Mouse (Mus musculus) liver, embryonic 11.5 days (tissue): ENCODE results near the gene Hif3a. TPM values are rescaled to one million over a fixed set of nuclear protein-coding genes. Genes with fewer than 3 reads are reported as not detected.

Experiments
- ATAC-seq: fragments of 200-750 bp; cut with Nextera tagmentation; replicated peaks from 2 replicates; pipeline ENCODE4 v1.8.0; 2017; ENCODE audit warnings: moderate number of reproducible peaks, mild to moderate bottlenecking, moderate TSS enrichment, moderate library complexity; ENCODE audit not compliant: low FRiP score
- DNase-seq: peaks from one replicate; pipeline ENCODE4 v3.0.0-alpha.2; 2017; ENCODE audit warnings: low spot score
- H3K27ac ChIP-seq: fragments of 300-500 bp; sonication (generic); 2 replicates; pipeline ENCODE4 v1.5.1; 2014; ENCODE audit warnings: mild to moderate bottlenecking, low read depth, low read length, control low read depth
- H3K27me3 ChIP-seq: fragments of 300-500 bp; sonication (generic); replicated peaks from 2 replicates; pipeline ENCODE4 v1.6.1; 2014; ENCODE audit warnings: low read length, mixed read lengths; ENCODE audit not compliant: control insufficient read depth, insufficient read depth
- H3K36me3 ChIP-seq: fragments of 300-500 bp; sonication (generic); 2 replicates; pipeline ENCODE4 v1.6.1; 2014; ENCODE audit warnings: mild to moderate bottlenecking, low read length, moderate library complexity, mixed read lengths; ENCODE audit not compliant: control insufficient read depth, insufficient read depth
- H3K4me1 ChIP-seq: fragments of 300-500 bp; sonication (generic); replicated peaks from 2 replicates; pipeline ENCODE4 v1.6.1; 2014; ENCODE audit warnings: low read length, mixed read lengths; ENCODE audit not compliant: control insufficient read depth, insufficient read depth
- H3K4me2 ChIP-seq: fragments of 300-500 bp; sonication (generic); 2 replicates; pipeline ENCODE4 v1.6.1; 2014; ENCODE audit warnings: mild to moderate bottlenecking, control low read depth, moderate library complexity
- H3K4me3 ChIP-seq: fragments of 300-500 bp; sonication (generic); 2 replicates; pipeline ENCODE4 v1.5.1; 2014; ENCODE audit warnings: low read depth, low read length, control low read depth
- H3K9ac ChIP-seq: fragments of 300-500 bp; sonication (generic); 2 replicates; pipeline ENCODE4 v1.6.1; 2014; ENCODE audit warnings: low read depth, low read length, control low read depth
- H3K9me3 ChIP-seq: fragments of 300-500 bp; sonication (generic); 2 replicates; pipeline ENCODE4 v1.6.1; 2016; ENCODE audit warnings: low read length, inconsistent platforms, mixed read lengths; ENCODE audit not compliant: control insufficient read depth
- WGBS: fragments of 180-500 bp; shearing (Covaris S2); extraction: QIAGEN DNeasy Blood & Tissue Kit; methylation state at CpG from one replicate; pipeline ENCODE4 v1.1.7; 2014; 5-methylcytosine and 5-hydroxymethylcytosine counted together
- polyA plus RNA-seq: library from polyadenylated mRNA; unstranded; fragments of >200 nt; fragmentation: Nextera tagmentation; extraction: Ambion mirVana; gene quantifications from 2 replicates; pipeline ENCODE4 v1.2.1, GENCODE M21; 2014

Gene Hif3a
- polyA plus RNA-seq, 1 experiment from 2014 or later: 28.3 TPM

DNA sequence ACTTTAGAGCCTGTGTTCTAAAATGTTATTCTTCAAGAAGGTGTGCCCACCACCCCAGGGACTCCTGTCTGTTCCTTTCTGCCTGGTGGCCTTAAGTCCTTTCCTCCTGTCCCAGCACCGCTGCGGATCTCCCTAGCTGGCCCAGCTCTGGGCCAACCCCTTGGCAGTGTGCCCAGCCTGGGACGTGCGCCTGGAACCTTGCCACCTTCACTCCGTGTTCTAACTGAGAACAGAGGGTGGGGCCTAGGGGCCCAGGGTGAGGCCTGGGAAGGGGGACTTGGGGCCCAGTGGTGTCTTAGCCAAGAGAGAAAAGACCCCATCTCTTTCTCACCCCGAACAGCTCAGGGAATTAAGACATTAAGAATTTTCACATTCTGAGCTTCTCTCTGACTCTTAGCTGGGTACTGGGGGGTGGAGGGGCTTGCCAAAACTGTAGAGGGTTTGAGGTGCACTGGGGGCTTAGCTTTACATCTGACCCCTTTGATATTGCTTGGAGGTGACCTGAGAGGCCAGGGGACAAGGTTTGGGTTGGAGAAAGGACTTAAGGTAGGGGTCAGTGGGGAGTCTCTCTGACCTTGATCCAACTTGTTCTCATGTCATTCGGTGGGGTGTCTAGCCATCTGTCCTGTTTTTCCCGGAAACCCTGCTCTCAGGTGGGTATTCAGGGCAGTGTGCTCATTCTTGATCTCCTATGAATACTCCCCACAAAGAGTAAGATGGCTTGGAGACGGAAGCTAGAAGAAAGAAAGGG is 2.0 kb downstream of the Hif3a start:
- 50% methylated on average over 9 of the region's 9 CpGs for WGBS
- no peaks in the 10 kb centered on the region for H3K36me3 ChIP-seq
- peak; percentile 58 for DNase-seq
- ATAC-seq: no peak
- H3K27me3 ChIP-seq: peaks cover 12% of the 10 kb centered on the region
- no peak overlapping the region; the same call in 1 of the 2 replicates for H3K4me3 ChIP-seq
- no peaks in the 10 kb centered on the region for H3K9me3 ChIP-seq
- H3K4me1 ChIP-seq: peaks cover 46% of the 10 kb centered on the region
- H3K27ac ChIP-seq: peak overlapping the region; percentile 98; the same call in 1 of the 2 replicates
- H3K4me2 ChIP-seq: peak overlapping the region; percentile 76
- peak overlapping the region; percentile 50 for H3K9ac ChIP-seq

DNA sequence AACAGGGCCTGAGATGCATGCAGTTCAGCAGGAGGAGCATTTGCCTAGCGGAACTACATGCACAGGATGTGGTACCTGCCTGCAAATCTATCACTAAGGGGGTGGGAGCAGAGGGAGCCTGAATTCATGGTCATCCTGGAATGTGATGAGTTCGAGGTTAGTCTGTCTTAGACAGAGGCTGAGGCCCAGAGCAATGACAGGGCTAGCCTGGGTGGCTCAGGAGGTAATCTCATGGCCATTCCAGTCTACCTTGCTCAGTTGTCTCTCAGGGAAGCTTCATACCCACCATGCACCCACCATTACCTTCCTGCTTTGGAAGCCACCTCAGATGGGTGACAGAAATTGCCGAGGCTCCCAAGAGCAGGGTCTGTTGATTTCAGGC is 2.8 kb downstream of the Hif3a start:
- Histone ChIP-seq H3K9me3 (no peaks in the 10 kb centered on the region), H3K4me3 (no peak overlapping the region), H3K4me2 (peak overlapping the region; percentile 14; the same call in 1 of the 2 replicates), H3K9ac (no peak overlapping the region), H3K27ac (peak overlapping the region; percentile 98), H3K27me3 (peaks cover 12% of the 10 kb centered on the region), H3K36me3 (peaks cover 4% of the 10 kb centered on the region; the same call in 1 of the 2 replicates), H3K4me1 (peaks cover 46% of the 10 kb centered on the region)
- ATAC-seq (no peak), DNase-seq (peak; percentile 31)
- WGBS: 73% methylated on average over 3 of the region's 3 CpGs

DNA sequence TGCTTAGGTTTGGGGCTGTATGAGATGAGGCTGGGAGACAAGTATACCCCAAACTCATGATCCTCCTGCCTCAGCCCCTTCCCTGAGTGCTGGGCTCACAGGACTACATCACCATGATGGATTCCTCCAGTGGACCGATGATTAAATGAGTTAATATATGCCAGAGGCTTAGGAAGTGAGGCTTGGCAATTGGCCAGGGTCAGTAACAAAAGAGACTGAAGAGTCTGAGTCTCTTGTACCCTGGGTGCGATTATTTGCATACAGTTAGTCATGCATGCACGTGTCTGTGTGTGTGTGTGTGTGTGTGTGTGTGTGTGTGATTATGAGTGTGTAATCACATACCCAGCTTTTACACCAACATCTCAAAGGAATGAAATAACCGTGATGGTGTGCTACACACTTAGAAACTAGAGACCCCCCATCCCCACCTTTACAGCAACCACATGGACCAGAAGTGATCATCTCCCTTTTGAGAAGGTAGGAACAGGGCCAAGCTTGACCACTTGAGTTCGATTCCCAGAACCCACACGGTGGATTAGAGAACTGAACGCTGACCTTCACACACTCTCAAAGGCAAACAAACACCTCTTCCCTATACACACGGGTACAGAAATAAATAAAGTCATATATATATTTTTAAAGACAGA is 3.3 kb downstream of the Hif3a start:
- DNase-seq (peak; percentile 28), ATAC-seq (no peak)
- Histone ChIP-seq H3K27ac (peak overlapping the region; percentile 98), H3K4me3 (peak overlapping the region; percentile 5; the same call in 1 of the 2 replicates), H3K4me2 (peak overlapping the region; percentile 65), H3K4me1 (peaks cover 46% of the 10 kb centered on the region), H3K9me3 (no peaks in the 10 kb centered on the region), H3K9ac (peak overlapping the region; percentile 70), H3K27me3 (peaks cover 12% of the 10 kb centered on the region), H3K36me3 (peaks cover 10% of the 10 kb centered on the region)
- 55% methylated on average over 8 of the region's 8 CpGs for WGBS

DNA sequence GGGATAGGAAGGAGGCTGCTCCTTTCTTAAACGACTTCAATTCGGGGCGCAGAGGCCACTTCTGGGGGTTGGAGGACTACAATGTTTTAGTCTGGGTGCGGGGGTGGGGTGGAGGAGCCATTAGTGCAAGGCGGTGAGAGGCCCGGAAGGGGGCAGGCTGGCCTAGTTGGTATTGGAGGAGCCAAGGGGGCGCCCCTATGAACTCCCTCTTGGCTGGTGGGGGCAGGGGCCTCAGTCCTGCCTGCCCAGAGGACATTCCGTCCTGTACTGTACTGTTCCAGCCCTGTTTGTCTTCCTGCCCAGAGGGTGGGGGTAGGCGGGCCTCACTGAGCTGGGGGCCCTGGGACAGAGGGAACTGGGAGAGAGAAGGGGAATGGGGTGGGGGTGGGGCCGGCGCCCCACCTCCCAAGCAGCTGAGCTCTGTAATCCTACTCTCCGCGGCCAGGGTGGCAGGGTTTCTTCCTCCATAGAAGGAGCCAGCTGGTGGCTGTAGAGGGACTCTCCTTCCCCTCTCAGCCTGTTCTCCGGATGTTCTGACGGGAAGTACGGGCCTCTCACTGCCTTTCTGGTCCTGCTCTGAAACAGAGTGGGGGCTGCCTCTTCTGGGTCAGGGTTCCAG is 4.0 kb downstream of the Hif3a start:
- H3K4me2 ChIP-seq: peak overlapping the region; percentile 65
- H3K36me3 ChIP-seq: peaks cover 16% of the 10 kb centered on the region
- H3K9ac ChIP-seq: peak overlapping the region; percentile 70
- peak; percentile 71 for ATAC-seq
- H3K4me3 ChIP-seq: peak overlapping the region; percentile 5
- WGBS: 2% methylated on average over 16 of the region's 16 CpGs
- H3K4me1 ChIP-seq: peaks cover 46% of the 10 kb centered on the region
- H3K27me3 ChIP-seq: peaks cover 9% of the 10 kb centered on the region
- DNase-seq: peak; percentile 83
- peak overlapping the region; percentile 98 for H3K27ac ChIP-seq
- H3K9me3 ChIP-seq: no peaks in the 10 kb centered on the region

DNA sequence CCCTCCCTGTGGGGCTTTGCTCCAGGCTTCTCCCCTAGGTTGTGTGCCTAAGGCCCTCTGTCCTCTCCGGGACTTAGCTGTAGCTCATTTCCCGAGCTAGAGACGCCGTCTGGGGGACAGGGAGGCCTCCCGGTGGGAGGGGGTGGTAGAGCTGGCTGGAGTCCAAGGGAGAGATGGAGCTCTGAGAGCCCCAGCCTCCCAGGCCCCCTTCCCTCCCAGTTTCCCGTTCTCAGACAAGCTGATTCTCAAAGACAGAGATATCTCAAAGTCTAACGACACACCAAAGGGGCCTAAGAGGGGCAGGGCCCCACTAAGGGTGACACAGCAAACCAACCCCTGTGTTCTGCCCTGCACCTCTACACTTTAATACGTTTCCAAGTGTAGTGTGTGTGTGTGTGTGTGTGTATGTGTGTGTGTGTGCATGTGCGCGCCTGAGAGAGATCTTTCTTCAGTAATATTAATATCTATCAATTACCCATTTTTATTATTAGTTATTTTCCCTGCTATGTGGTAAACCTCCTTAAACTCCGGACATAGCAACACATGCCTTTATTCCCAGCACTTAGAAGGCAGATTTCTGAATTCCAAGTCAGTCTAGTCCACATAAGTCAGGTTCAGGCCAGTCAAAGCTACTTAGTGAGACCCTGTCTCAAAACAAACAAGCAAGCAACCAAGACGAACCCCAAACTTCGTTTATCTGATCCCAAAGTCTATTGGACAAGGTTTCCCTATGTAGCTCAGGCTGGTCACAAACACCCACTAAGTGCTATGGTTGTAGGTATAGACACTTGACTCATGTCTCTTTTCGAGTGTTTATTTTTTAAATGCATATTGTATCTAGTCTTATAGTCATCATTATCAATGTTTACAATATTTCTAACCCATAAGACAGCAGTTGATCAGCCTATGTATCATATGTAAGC is 5.4 kb downstream of the Hif3a start:
- 16% methylated on average over 14 of the region's 14 CpGs for WGBS
- Histone ChIP-seq H3K36me3 (peaks cover 16% of the 10 kb centered on the region), H3K9ac (peak overlapping the region; percentile 80), H3K27me3 (no peaks in the 10 kb centered on the region), H3K27ac (peak overlapping the region; percentile 98), H3K4me2 (peak overlapping the region; percentile 84), H3K9me3 (no peaks in the 10 kb centered on the region), H3K4me1 (peaks cover 41% of the 10 kb centered on the region), H3K4me3 (peak overlapping the region; percentile 63)
- ATAC-seq: peak; percentile 74
- peak; percentile 79 for DNase-seq

DNA sequence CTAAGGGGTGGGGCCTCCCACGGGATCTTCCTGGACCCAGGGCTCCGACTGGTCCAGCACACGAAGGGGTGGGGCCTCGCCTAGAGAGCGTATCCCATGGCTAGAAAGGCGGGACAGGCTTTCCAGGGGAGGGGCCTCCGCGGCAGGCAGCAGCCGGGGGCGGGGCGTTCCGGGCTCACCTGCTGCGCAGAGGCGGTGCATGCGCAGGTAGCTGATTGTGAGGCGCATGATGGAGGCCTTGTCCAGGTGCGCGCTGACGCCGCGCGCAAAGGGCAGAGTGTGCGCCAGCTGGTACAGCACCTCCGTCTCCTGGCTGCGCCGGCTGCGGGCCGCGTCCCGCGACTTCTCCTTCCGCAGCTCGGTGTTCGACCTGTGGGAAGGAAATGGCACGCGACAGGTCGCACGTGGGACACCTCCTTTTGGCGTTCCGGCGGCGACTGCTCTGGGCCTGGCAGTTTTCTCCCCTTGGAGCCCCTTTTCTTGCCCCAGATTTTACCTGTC is 6.1 kb downstream of the Hif3a start:
- Histone ChIP-seq H3K4me2 (peak overlapping the region; percentile 84), H3K9me3 (no peaks in the 10 kb centered on the region), H3K36me3 (peaks cover 19% of the 10 kb centered on the region), H3K4me3 (peak overlapping the region; percentile 63), H3K27ac (peak overlapping the region; percentile 98), H3K27me3 (no peaks in the 10 kb centered on the region), H3K4me1 (peaks cover 42% of the 10 kb centered on the region), H3K9ac (peak overlapping the region; percentile 80)
- DNase-seq: peak; percentile 87
- ATAC-seq: peak; percentile 83
- WGBS: under 1% methylated on average over 42 of the region's 42 CpGs

DNA sequence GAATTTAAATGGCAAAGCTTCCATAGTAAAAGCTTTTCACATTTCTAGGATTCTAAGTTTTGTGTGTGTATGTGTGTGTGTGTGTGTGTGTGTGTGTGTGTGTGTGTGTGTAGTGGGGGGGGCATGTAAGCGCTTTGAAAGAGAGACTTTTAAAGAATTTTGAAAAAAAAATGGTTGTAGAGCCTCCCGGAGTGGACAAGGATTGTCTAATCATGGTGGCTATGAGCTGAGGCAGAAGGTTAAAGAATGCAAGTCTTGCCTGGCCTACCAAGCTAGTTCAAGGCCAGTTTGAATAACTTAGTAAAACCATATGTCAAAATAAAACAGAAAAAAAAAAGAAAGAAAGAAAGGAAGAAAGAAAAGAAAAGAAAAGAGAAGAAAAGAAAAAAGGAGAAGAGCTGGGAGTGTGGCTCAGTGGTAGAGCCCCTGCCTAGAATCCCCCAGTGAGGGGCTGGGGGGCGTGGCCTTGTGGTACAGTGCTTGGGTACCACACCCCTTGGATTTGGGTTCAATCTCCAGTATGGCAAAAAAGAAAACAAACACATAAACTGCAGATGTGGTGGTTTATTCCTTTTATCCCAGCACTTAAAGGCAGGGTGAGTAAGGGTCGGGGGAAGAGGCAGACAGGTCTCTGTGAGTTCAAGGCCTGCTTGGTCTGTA is 6.8 kb downstream of the Hif3a start:
- no peaks in the 10 kb centered on the region for H3K9me3 ChIP-seq
- H3K27me3 ChIP-seq: no peaks in the 10 kb centered on the region
- ATAC-seq (no peak), DNase-seq (no peak)
- 83% methylated on average over 4 of the region's 4 CpGs for WGBS
- H3K4me1 ChIP-seq: peaks cover 37% of the 10 kb centered on the region
- peaks cover 24% of the 10 kb centered on the region for H3K36me3 ChIP-seq
- H3K27ac ChIP-seq: no peak overlapping the region
- no peak overlapping the region for H3K9ac ChIP-seq
- peak overlapping the region; percentile 84 for H3K4me2 ChIP-seq
- peak overlapping the region; percentile 63 for H3K4me3 ChIP-seq
